ENCODE assay signal across 16 mouse cellular contexts in genomic region chr11:26108647-26109046, GRCm38 (mm10).
DNase-seq lines count a peak whose midpoint lies in the region; ATAC-seq and TF ChIP-seq lines count a peak whose summit lies in the region.
"Had no signal": no experiment of that assay in that cellular context is flagged by ENCODE, and none has a peak within 500 bp of the region (broad histone marks: within the 10 kb centered on the region; RNA-seq: fewer than 3 reads in every experiment).

No protein-coding gene starts in this region.

- no peaks in the 10 kb centered on the region for H3K36me3 ChIP-seq in lung, embryonic 14.5 days (ENCODE audit: insufficient read depth)
- no peaks in the 10 kb centered on the region for H3K36me3 ChIP-seq in forebrain, embryonic 15.5 days
- no peaks in the 10 kb centered on the region for H3K36me3 ChIP-seq in neural tube, embryonic 14.5 days (ENCODE audit: control insufficient read depth, insufficient read depth, low read length)
- H3K36me3 ChIP-seq: heart, embryonic 13.5 days had no signal

- no peak for TF ChIP-seq CTCF in lung, embryonic 14.5 days (IDR thresholded peaks at IDR 0.05; ENCODE audit: low read depth)

- no peak overlapping the region for H3K27ac ChIP-seq in lung, embryonic 14.5 days (ENCODE audit: low read depth)
- H3K27ac ChIP-seq in forebrain, embryonic 15.5 days (replicated peaks): no peak overlapping the region
- no peak overlapping the region for H3K27ac ChIP-seq in neural tube, embryonic 14.5 days (ENCODE audit: low read depth, low read length)
- H3K27ac ChIP-seq: heart, embryonic 13.5 days; stomach, postnatal 0 days had no signal

- ATAC-seq in lung, embryonic 14.5 days (ENCODE audit: insufficient read depth): no peak
- ATAC-seq in forebrain, embryonic 15.5 days (replicated peaks): 0 out of 2 replicates have a peak, but pooled peaks have one; percentile 74
- peak; percentile 47; the same call in 1 of the 2 replicates for ATAC-seq in neural tube, embryonic 14.5 days (ENCODE audit: low read depth)

- H3K4me1 ChIP-seq in lung, embryonic 14.5 days (ENCODE audit: insufficient read depth): no peaks in the 10 kb centered on the region
- peaks cover 12% of the 10 kb centered on the region for H3K4me1 ChIP-seq in forebrain, embryonic 15.5 days
- peaks cover 3% of the 10 kb centered on the region; the same call in 1 of the 2 replicates for H3K4me1 ChIP-seq in neural tube, embryonic 14.5 days (ENCODE audit: control insufficient read depth, insufficient read depth, low read length)

- DNase-seq in cerebellum, postnatal 14 days: peak; percentile 6 to 15
- no peak for DNase-seq in cerebellum, adult 18-20 months
- DNase-seq in lung, embryonic 14.5 days: peak; percentile 11
- DNase-seq in lung, postnatal 10 days: no peak
- no peak for DNase-seq in gastrocnemius, postnatal 25 days
- DNase-seq in testis, postnatal 14 days (ENCODE audit: low spot score): no peak
- DNase-seq: cerebellum, adult 11-12 months; kidney, adult 8-10 months; kidney, postnatal 36 days; thymus, postnatal 25 days had no signal

- no peaks in the 10 kb centered on the region for H3K27me3 ChIP-seq in lung, embryonic 14.5 days (ENCODE audit: insufficient read depth, low read length)
- no peaks in the 10 kb centered on the region for H3K27me3 ChIP-seq in forebrain, embryonic 15.5 days
- no peaks in the 10 kb centered on the region for H3K27me3 ChIP-seq in neural tube, embryonic 14.5 days (ENCODE audit: control insufficient read depth, insufficient read depth, low read length)
- H3K27me3 ChIP-seq: CH12.LX; heart, embryonic 13.5 days had no signal

- H3K9me3 ChIP-seq in lung, embryonic 14.5 days (ENCODE audit: low read depth, low read length): no peaks in the 10 kb centered on the region
- H3K9me3 ChIP-seq in forebrain, embryonic 15.5 days: no peaks in the 10 kb centered on the region
- H3K9me3 ChIP-seq in neural tube, embryonic 14.5 days (ENCODE audit: control insufficient read depth, low read length): no peaks in the 10 kb centered on the region
- H3K9me3 ChIP-seq: heart, embryonic 13.5 days had no signal

- H3K9ac ChIP-seq in lung, embryonic 14.5 days: no peak overlapping the region
- H3K9ac ChIP-seq in forebrain, embryonic 15.5 days (replicated peaks): no peak overlapping the region
- no peak overlapping the region for H3K9ac ChIP-seq in neural tube, embryonic 14.5 days (replicated peaks; ENCODE audit: low read depth, low read length)
- H3K9ac ChIP-seq: heart, embryonic 13.5 days had no signal

- H3K4me2 ChIP-seq in lung, embryonic 14.5 days: no peak overlapping the region
- no peak overlapping the region for H3K4me2 ChIP-seq in forebrain, embryonic 15.5 days (replicated peaks)
- no peak overlapping the region for H3K4me2 ChIP-seq in neural tube, embryonic 14.5 days (ENCODE audit: low read depth, low read length)
- H3K4me2 ChIP-seq: heart, embryonic 13.5 days; liver, embryonic 11.5 days had no signal

- no peak overlapping the region for H3K4me3 ChIP-seq in lung, embryonic 14.5 days (ENCODE audit: low read depth, low read length)
- no peak overlapping the region for H3K4me3 ChIP-seq in forebrain, embryonic 15.5 days
- no peak overlapping the region for H3K4me3 ChIP-seq in neural tube, embryonic 14.5 days (ENCODE audit: low read depth, low read length)
- H3K4me3 ChIP-seq: heart, embryonic 13.5 days had no signal

- WGBS in lung, embryonic 14.5 days: 28% methylated on average over 1 of the region's 1 CpGs
- WGBS in forebrain, embryonic 15.5 days: 24% methylated on average over 1 of the region's 1 CpGs
- 79% methylated on average over 1 of the region's 1 CpGs for WGBS in neural tube, embryonic 14.5 days

Comparison
In these comparisons a context has a peak if more than half of its experiments do, and no peak if none do; other contexts are left out.
1. DNase-seq: peak in cerebellum, postnatal 14 days (2 of 2) and lung, embryonic 14.5 days (single experiment); none in cerebellum, adult 18-20 months (0 of 2), lung, postnatal 10 days (single experiment), gastrocnemius, postnatal 25 days (single experiment) and testis, postnatal 14 days (single experiment).